Mouse (Mus musculus): ENCODE data around the gene Sema4c. TPM values are rescaled to one million over a fixed set of nuclear protein-coding genes. Genes with fewer than 3 reads are reported as not detected.
A peak's percentile ranks its signal among the peaks of the same experiment; 100 is the strongest.

Gene Sema4c
- polyA plus RNA-seq, 1 experiment = 16.8 TPM

- TF ChIP-seq POLR2A (IDR thresholded peaks at IDR 0.05; ENCODE audit: control insufficient read depth, extremely low read depth, insufficient read depth, low read length, poor library complexity) (no peak), CTCF (IDR thresholded peaks at IDR 0.05; ENCODE audit: borderline replicate concordance, control insufficient read depth, extremely low read depth, insufficient read depth, low read length, poor library complexity) (no peak)
- H3K27me3 ChIP-seq (ENCODE audit: control insufficient read depth, insufficient read depth, low read length) = no peaks in the 10 kb centered on the region
- H3K27ac ChIP-seq (ENCODE audit: control insufficient read depth, insufficient read depth, low read length) = no peak overlapping the region
- H3K4me3 ChIP-seq (ENCODE audit: control insufficient read depth, insufficient read depth, low read length) = no peak overlapping the region
- H3K36me3 ChIP-seq (ENCODE audit: control insufficient read depth, insufficient read depth, low read length) = no peaks in the 10 kb centered on the region
- WGBS = 92% methylated on average over 9 of the region's 9 CpGs
- H3K4me1 ChIP-seq (replicated peaks; ENCODE audit: control insufficient read depth, insufficient read depth, low read length) = peaks cover 5% of the 10 kb centered on the region
- no peak for DNase-seq
Measured at GRCm38 (mm10) chr1:36547981-36548598, 10.1 kb downstream of the Sema4c start.

DNA sequence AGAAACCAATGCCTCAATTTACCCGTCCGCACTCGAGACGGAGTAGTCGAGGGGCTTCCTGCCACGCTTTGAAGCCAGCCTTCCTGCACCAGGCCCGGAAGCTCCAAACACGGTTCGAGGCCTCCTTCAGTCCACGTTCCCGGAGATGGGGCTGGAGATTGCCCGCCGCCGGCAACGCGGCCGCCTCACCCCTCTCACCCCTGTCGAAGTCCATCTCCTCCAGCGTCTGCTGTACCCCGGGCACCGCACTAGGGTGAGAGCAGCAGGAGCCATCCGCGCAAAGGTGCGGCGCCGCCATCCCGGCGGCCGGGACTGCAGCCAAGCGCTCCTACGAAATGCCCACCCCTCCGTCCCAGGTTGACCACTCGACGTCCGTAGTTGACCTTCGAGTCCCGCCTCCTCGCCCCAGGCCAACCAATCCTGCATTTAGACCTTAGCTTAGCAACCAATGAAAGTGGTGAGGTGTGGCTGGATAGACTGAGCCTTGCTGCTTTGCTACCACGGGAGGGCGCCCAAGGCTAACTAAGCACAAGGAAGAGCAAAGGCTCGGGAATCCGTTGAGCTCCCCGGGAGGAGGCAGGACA, 11.2 kb downstream of the Sema4c start, which contains the start of gene Ankrd39:
Gene Ankrd39, minus strand, starts transcription at position 558 of the 584 bp plus-strand sequence.
- TF ChIP-seq POLR2A (IDR thresholded peaks at IDR 0.05; ENCODE audit: control insufficient read depth, extremely low read depth, insufficient read depth, low read length, poor library complexity) (peak; percentile 87), CTCF (IDR thresholded peaks at IDR 0.05; ENCODE audit: borderline replicate concordance, control insufficient read depth, extremely low read depth, insufficient read depth, low read length, poor library complexity) (peak; percentile 87)
- under 1% methylated on average over 43 of the region's 43 CpGs for WGBS
- DNase-seq = peak; percentile 97
- Histone ChIP-seq H3K4me3 (ENCODE audit: control insufficient read depth, insufficient read depth, low read length) (peak within 1 kb of the TSS; percentile 77), H3K4me1 (replicated peaks; ENCODE audit: control insufficient read depth, insufficient read depth, low read length) (peaks cover 5% of the 10 kb centered on the region), H3K27ac (ENCODE audit: control insufficient read depth, insufficient read depth, low read length) (no peak within 1 kb of the TSS), H3K36me3 (ENCODE audit: control insufficient read depth, insufficient read depth, low read length) (no peaks in the 10 kb centered on the region), H3K27me3 (ENCODE audit: control insufficient read depth, insufficient read depth, low read length) (no peaks in the 10 kb centered on the region)

GRCm38 (mm10) chr1:36545845-36546600, 12.1 kb downstream of the Sema4c start:
- Histone ChIP-seq H3K4me3 (ENCODE audit: control insufficient read depth, insufficient read depth, low read length) (peak overlapping the region; percentile 77; the same call in 1 of the 2 replicates), H3K27ac (ENCODE audit: control insufficient read depth, insufficient read depth, low read length) (no peak overlapping the region; the same call in 1 of the 2 replicates), H3K4me1 (replicated peaks; ENCODE audit: control insufficient read depth, insufficient read depth, low read length) (peaks cover 5% of the 10 kb centered on the region), H3K27me3 (ENCODE audit: control insufficient read depth, insufficient read depth, low read length) (no peaks in the 10 kb centered on the region), H3K36me3 (ENCODE audit: control insufficient read depth, insufficient read depth, low read length) (peaks cover 9% of the 10 kb centered on the region; the same call in 1 of the 2 replicates)
- 64% methylated on average over 19 of the region's 19 CpGs for WGBS
- no peak for TF ChIP-seq POLR2A (IDR thresholded peaks at IDR 0.05; ENCODE audit: control insufficient read depth, extremely low read depth, insufficient read depth, low read length, poor library complexity)
- peak; percentile 61 for DNase-seq

- TF ChIP-seq CTCF (IDR thresholded peaks at IDR 0.05; ENCODE audit: borderline replicate concordance, control insufficient read depth, extremely low read depth, insufficient read depth, low read length, poor library complexity) (no peak), POLR2A (IDR thresholded peaks at IDR 0.05; ENCODE audit: control insufficient read depth, extremely low read depth, insufficient read depth, low read length, poor library complexity) (no peak)
- H3K4me1 ChIP-seq (replicated peaks; ENCODE audit: control insufficient read depth, insufficient read depth, low read length) = peaks cover 5% of the 10 kb centered on the region
- no peak for DNase-seq
Measured at GRCm38 (mm10) chr1:36545382-36545781, 12.8 kb downstream of the Sema4c start.

GRCm38 (mm10) chr1:36542925-36543324, 15.2 kb downstream of the Sema4c start:
- Histone ChIP-seq H3K4me3 (ENCODE audit: control insufficient read depth, insufficient read depth, low read length) (no peak overlapping the region), H3K36me3 (ENCODE audit: control insufficient read depth, insufficient read depth, low read length) (peaks cover 17% of the 10 kb centered on the region; the same call in 1 of the 2 replicates), H3K27me3 (ENCODE audit: control insufficient read depth, insufficient read depth, low read length) (no peaks in the 10 kb centered on the region), H3K27ac (ENCODE audit: control insufficient read depth, insufficient read depth, low read length) (no peak overlapping the region), H3K4me1 (replicated peaks; ENCODE audit: control insufficient read depth, insufficient read depth, low read length) (peaks cover 5% of the 10 kb centered on the region)
- DNase-seq = no peak
- TF ChIP-seq POLR2A (IDR thresholded peaks at IDR 0.05; ENCODE audit: control insufficient read depth, extremely low read depth, insufficient read depth, low read length, poor library complexity) (no peak), CTCF (IDR thresholded peaks at IDR 0.05; ENCODE audit: borderline replicate concordance, control insufficient read depth, extremely low read depth, insufficient read depth, low read length, poor library complexity) (no peak)
- WGBS = 98% methylated on average over 9 of the region's 9 CpGs

More at GRCm38 (mm10) chr1:36545382-36545781, 12.8 kb downstream of the Sema4c start:
- 34% methylated on average over 2 of the region's 2 CpGs for WGBS
- H3K36me3 ChIP-seq (ENCODE audit: control insufficient read depth, insufficient read depth, low read length) = peaks cover 11% of the 10 kb centered on the region; the same call in 1 of the 2 replicates
- no peak overlapping the region; the same call in 1 of the 2 replicates for H3K27ac ChIP-seq (ENCODE audit: control insufficient read depth, insufficient read depth, low read length)
- H3K4me3 ChIP-seq (ENCODE audit: control insufficient read depth, insufficient read depth, low read length) = no peak overlapping the region
- H3K27me3 ChIP-seq (ENCODE audit: control insufficient read depth, insufficient read depth, low read length) = no peaks in the 10 kb centered on the region

DNA sequence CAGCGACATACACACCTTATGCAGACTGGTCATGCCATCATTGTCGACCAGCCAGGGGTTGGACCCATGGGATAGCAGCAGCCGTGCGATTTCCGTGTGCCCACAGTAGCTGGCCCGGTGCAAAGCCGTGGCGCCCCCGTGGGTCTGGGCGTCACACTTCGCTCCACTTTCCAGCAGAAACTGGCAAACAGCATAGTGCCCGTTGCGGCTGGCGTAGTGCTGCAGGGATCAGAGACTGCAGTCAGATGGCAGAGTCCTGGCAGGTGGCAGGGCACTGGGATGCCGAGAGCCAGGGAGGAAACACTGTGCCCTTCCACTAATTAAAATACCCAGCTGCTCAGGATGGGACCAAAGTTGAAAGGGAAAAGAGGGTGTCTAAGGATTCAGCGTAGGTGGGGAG, 16.3 kb downstream of the Sema4c start:
- Histone ChIP-seq H3K27me3 (ENCODE audit: control insufficient read depth, insufficient read depth, low read length) (no peaks in the 10 kb centered on the region), H3K27ac (ENCODE audit: control insufficient read depth, insufficient read depth, low read length) (no peak overlapping the region), H3K4me3 (ENCODE audit: control insufficient read depth, insufficient read depth, low read length) (no peak overlapping the region), H3K4me1 (replicated peaks; ENCODE audit: control insufficient read depth, insufficient read depth, low read length) (peaks cover 5% of the 10 kb centered on the region), H3K36me3 (ENCODE audit: control insufficient read depth, insufficient read depth, low read length) (peaks cover 17% of the 10 kb centered on the region; the same call in 1 of the 2 replicates)
- no peak for DNase-seq
- no peak for TF ChIP-seq CTCF (IDR thresholded peaks at IDR 0.05; ENCODE audit: borderline replicate concordance, control insufficient read depth, extremely low read depth, insufficient read depth, low read length, poor library complexity)
- TF ChIP-seq POLR2A (IDR thresholded peaks at IDR 0.05; ENCODE audit: control insufficient read depth, extremely low read depth, insufficient read depth, low read length, poor library complexity) = no peak
- 98% methylated on average over 16 of the region's 16 CpGs for WGBS

All from thymus, adult 2 months (tissue).